Mouse (Mus musculus): ENCODE data around the gene Anxa1.

DNA sequence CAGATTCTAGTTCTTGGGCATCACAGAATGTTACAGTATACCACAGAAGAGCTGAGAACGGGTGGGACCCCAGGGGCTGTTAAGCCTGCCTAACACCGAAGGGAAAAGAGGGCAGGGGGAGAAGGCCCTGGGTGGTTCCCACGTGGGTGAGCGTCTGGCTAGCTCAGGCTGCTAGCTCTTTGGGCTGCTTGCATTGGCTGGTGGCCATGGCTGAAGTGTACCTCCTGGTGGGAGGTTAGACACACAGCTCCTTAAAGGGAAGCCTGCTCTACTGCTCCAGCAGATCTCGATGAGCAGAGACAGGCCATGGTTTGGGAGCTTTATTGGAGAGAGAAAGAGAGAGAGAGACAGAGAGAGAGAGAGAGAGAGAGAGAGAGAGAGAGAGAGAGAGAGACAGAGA lies 46.3 kb upstream of the Anxa1 start:
- TF ChIP-seq CTCF (IDR thresholded peaks at IDR 0.05; ENCODE audit: low read depth, low read length) = no peak
- no peak for TF ChIP-seq POLR2A (IDR thresholded peaks at IDR 0.05; ENCODE audit: borderline replicate concordance, low read depth, low read length)
